Mouse (Mus musculus) myocyte (in vitro differentiated cells): ENCODE measurements around the gene Oas3.

Experiments
- CEBPB ChIP-seq: IDR thresholded peaks from 2 replicates; pipeline ENCODE4 v1.6.1; 2011; ENCODE audit warnings: mild to moderate bottlenecking, moderate library complexity; ENCODE audit not compliant: poor library complexity, insufficient read depth, severe bottlenecking
- E2F4 ChIP-seq: IDR thresholded peaks from one replicate; pipeline ENCODE4 v1.6.1; 2011; ENCODE audit warnings: mild to moderate bottlenecking, control low read depth, moderate library complexity; ENCODE audit not compliant: insufficient read depth
- MAX ChIP-seq: IDR thresholded peaks from one replicate; pipeline ENCODE4 v1.6.1; 2011; ENCODE audit warnings: low read depth, mild to moderate bottlenecking, control low read depth
- MYOD1 ChIP-seq, 3 experiments: IDR thresholded peaks; one replicate each; pipeline ENCODE4 v1.6.1; 2011; ENCODE audit warnings: control low read depth in 2 of 3, low read depth in 2 of 3, mild to moderate bottlenecking in 2 of 3, moderate library complexity in 1 of 3; ENCODE audit not compliant: insufficient read length in 2 of 3, control insufficient read depth in 1 of 3
- MYOG ChIP-seq, 3 experiments: IDR thresholded peaks; one replicate each; pipeline ENCODE4 v1.6.1; 2011; ENCODE audit warnings: control low read depth in 2 of 3, low read depth in 2 of 3, mild to moderate bottlenecking in 2 of 3; ENCODE audit not compliant: insufficient read length in 2 of 3, control insufficient read depth in 1 of 3, insufficient read depth in 1 of 3
- POLR2A ChIP-seq: IDR thresholded peaks from one replicate; pipeline ENCODE4 v1.6.1; 2011; ENCODE audit warnings: low read depth, mild to moderate bottlenecking, control low read depth, moderate library complexity; ENCODE audit not compliant: insufficient read length
- POLR2AphosphoS2 ChIP-seq: IDR thresholded peaks from one replicate; pipeline ENCODE4 v1.6.1; 2011; ENCODE audit warnings: low read depth, control low read depth; ENCODE audit not compliant: insufficient read length
- REST ChIP-seq: IDR thresholded peaks from one replicate; pipeline ENCODE4 v1.6.1; 2011; ENCODE audit warnings: mild to moderate bottlenecking, control low read depth, moderate library complexity; ENCODE audit not compliant: insufficient read depth, insufficient read length
- TCF12 ChIP-seq: IDR thresholded peaks from one replicate; pipeline ENCODE4 v1.6.1; 2011; ENCODE audit warnings: mild to moderate bottlenecking, control low read depth; ENCODE audit not compliant: poor library complexity, insufficient read depth, severe bottlenecking
- TCF3 ChIP-seq: IDR thresholded peaks from one replicate; pipeline ENCODE4 v1.6.1; 2011; ENCODE audit warnings: low read depth, control low read depth; ENCODE audit not compliant: insufficient read length
- USF1 ChIP-seq: IDR thresholded peaks from one replicate; pipeline ENCODE4 v1.6.1; 2011; ENCODE audit warnings: low read depth, mild to moderate bottlenecking, control low read depth, moderate library complexity

DNA sequence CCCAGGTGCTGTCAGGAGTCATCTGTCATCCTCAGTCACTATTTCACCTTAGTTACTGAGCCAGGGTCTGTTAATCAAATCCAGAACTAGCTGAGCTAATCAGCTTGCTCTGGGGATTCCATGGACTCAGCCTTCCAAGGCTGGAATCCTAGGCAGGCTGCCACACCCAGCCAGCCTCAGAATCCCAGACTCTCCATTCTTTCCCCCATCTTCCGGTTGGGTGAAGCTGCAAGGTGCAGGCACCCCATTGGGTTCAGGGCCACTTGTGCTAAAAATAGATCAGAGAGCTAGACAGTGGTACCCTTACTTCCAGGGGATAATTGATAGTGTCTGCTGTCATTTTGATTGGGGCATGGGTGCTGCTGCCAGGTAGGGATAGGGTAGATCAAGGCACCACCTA, 44.7 kb downstream of the Oas3 start:
- no peak for TF ChIP-seq MAX
- no peak for TF ChIP-seq USF1
- no peak for TF ChIP-seq POLR2A
- TF ChIP-seq E2F4, result no peak
- TF ChIP-seq POLR2AphosphoS2, result no peak
- TF ChIP-seq TCF12, result no peak
- no peak for TF ChIP-seq REST
- TF ChIP-seq MYOG (IDR thresholded peaks at IDR 0.05; ENCODE audit: control insufficient read depth in 1 of 3, insufficient read depth in 1 of 3, insufficient read length in 2 of 3, low read depth in 2 of 3), result no peak
- no peak for TF ChIP-seq MYOD1 (IDR thresholded peaks at IDR 0.05; ENCODE audit: control insufficient read depth in 1 of 3, insufficient read length in 2 of 3, low read depth in 2 of 3)
- no peak for TF ChIP-seq CEBPB
- no peak for TF ChIP-seq TCF3
